Mouse (Mus musculus): ENCODE results near the gene Celsr2. TPM values are rescaled to one million over a fixed set of nuclear protein-coding genes. Genes with fewer than 3 reads are reported as not detected.
A peak's percentile ranks its signal among the peaks of the same experiment; 100 is the strongest.

Celsr2 gene
- polyA plus RNA-seq, 1 experiment: 4.0 TPM

DNA sequence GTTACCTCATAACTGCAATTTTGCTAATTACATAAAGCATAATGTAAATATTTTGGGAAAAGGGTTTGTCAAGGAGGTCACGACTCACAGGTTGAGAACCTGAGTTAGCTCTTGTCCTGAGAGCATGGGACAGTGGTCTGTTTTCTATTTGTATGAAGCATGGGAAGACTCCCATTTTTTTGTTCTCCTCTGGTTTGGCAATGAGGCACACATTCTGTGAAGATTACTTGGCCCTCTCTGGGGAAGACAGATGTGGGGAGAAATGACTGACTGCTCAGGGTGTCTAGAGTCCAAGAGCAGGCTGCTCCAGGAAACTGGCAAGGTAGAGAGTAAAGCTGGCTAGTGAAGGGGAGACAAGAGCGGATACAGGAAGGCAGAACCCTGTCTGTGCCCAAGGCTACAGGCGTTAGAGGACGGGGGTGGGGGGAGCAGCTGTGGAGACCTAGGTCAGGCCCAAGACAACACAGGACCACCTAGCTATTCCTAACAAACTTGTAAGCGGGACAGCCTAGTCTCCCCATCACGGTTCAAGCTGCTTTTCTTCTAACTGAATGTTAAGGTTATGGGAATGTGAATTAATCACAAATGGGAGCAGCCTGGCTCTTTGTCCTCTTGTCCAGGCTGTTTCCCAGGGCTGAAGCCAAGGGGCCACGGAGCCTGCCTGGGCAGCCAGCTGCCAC is 9.7 kb upstream of the Celsr2 start:
- H3K4me3 ChIP-seq (ENCODE audit: insufficient read depth, low read depth, low read length): no peak overlapping the region
- H3K4me1 ChIP-seq (ENCODE audit: control insufficient read depth, insufficient read depth, insufficient read length, low read length): no peaks in the 10 kb centered on the region
- no peak overlapping the region for H3K27ac ChIP-seq (replicated peaks; ENCODE audit: low read depth, low read length)

DNA sequence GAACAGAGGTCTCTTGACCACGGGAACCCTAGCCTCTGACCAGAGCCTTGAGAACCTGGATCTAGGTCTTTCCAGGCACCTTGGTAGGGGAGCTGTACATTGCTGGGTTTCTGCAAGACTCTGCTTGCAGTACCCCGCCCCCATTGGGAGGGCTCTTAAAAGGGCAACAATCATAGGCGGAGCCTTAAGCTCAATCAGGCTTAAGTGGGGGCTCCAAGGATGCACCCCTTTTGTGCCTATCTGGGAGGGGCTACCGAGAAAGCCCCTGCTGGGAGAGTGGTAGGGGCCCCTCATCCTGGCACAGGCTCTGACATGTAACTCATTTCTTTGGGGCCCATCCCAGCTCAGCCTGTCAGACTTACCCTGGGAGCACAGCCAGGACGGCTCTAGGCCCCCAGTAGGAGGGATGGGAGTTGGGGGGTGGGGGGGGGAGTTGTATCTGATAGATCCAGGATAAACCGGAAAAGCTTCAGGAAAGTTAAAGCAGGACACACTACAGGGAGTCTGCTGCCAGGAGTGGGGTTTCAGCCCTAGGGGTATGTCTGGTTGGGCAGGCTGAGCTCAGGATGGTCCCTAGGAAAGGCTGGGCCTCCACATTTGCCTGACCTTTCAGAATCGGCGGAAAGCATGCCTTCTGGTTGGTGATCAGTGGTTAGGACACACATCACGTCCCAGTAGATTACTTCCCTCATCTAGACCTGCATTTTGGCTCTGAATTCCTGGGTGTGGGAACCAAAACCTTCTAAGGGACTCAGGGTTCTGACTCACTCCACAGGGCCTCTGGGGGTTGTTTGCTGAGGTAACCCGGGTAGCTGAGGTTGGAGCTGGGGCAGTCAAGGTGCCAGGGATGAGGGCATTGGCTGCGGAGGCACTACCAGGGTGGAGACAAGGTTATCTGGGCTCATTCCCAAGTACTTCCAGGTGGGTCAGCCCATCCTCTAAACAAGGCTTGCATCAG is 8.8 kb upstream of the Celsr2 start:
- H3K4me3 ChIP-seq (ENCODE audit: insufficient read depth, low read depth, low read length): no peak overlapping the region
- H3K27ac ChIP-seq (replicated peaks; ENCODE audit: low read depth, low read length): no peak overlapping the region
- H3K4me1 ChIP-seq (ENCODE audit: control insufficient read depth, insufficient read depth, insufficient read length, low read length): no peaks in the 10 kb centered on the region

DNA sequence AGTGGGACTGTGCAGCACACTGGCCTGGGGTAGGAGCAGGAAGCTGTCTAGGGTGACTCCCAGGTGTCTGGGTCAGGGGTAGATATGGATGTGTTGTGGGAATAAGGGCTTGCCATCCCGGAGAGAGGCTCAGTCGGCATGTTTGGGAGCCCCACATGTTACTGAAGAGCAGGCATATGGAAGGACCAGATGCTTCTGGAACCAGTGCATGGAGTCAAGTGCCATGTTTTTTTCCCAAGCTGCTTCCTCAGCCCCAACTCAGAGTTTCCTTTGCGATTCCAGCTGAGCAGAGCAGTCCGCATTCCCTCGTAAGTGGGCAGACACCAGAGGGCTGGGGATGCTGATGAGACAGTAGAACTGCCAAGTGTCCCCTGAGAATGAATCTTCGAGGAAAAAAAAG is 7.7 kb upstream of the Celsr2 start:
- H3K4me3 ChIP-seq (ENCODE audit: insufficient read depth, low read depth, low read length): no peak overlapping the region
- no peak overlapping the region for H3K27ac ChIP-seq (replicated peaks; ENCODE audit: low read depth, low read length)
- H3K4me1 ChIP-seq (ENCODE audit: control insufficient read depth, insufficient read depth, insufficient read length, low read length): no peaks in the 10 kb centered on the region

DNA sequence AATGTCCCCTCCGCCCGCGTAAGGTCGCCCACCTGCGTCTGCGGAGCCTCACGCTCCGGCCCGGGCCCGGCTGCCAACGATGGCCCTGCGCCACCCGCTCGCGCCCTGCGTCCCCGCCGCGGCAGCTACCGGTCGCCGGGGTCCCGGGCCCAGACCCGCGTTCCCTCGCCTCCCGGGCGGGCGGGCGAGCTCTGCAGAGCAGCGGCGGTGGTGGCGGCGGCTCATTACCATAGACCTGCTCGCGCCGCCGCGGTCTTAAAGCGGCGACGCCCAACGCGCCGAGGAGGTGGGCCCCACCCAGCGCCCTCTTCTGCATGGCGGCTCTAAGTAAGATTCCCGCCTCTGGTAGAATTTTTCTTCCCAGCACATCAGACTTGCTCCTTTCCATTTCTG is 475 bp upstream of the Celsr2 start:
- Histone ChIP-seq H3K4me3 (ENCODE audit: insufficient read depth, low read depth, low read length) (peak overlapping the region; percentile 64), H3K27ac (replicated peaks; ENCODE audit: low read depth, low read length) (no peak overlapping the region), H3K4me1 (ENCODE audit: control insufficient read depth, insufficient read depth, insufficient read length, low read length) (no peaks in the 10 kb centered on the region; the same call in none of the 2 replicates)

DNA sequence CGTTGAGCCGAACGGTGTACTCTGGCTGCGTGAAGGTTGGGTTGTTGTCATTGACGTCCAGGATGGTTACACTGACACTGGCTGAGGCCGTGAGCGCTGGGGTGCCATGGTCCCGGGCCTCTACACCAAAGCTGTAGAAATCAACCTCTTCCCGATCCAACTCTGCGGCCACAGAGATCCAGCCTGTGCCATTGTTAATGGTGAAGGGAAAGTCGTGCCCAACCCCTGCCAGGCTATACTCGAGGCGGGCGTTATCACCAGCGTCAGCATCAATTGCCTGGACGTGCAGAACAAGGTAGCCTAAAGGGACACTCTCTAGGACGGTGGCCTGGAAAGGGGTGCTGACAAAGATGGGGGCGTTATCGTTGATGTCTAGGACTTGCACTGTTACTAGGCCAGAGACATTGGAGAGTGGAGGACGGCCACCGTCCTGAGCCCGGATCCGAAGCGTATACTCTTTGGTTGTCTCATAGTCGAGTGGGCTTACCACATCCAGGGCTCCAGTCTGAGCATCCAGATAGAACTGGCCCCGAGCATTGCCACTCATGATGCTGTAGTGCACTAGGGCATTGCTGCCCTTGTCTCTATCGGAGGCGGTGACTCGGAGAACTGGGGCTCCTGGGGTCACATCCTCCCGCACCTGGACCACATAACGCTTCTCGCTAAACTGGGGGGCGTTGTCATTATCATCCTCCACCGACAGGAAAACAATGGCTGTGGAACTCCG is 1.6 kb downstream of the Celsr2 start:
- H3K4me3 ChIP-seq (ENCODE audit: insufficient read depth, low read depth, low read length): no peak overlapping the region
- no peaks in the 10 kb centered on the region; the same call in none of the 2 replicates for H3K4me1 ChIP-seq (ENCODE audit: control insufficient read depth, insufficient read depth, insufficient read length, low read length)
- H3K27ac ChIP-seq (replicated peaks; ENCODE audit: low read depth, low read length): no peak overlapping the region

DNA sequence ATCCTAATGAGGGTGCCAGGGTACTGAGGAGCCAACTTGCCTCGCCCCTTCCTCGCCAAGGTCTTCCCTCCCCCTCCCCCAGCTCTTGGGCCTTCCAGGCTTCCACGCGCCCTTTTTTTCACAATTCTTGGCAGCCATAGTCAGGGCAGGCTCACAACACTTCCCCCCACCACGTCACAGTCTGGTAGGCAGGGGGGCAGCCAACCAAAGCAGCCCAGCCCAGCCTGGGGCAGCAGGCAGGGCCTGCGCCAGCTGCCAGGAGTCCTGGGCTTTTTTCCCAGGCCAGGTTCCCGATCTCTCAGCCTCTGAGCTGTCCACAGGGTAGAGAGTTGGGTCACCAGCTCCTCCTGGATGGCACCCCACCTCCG is 3.6 kb downstream of the Celsr2 start:
- no peak overlapping the region for H3K4me3 ChIP-seq (ENCODE audit: insufficient read depth, low read depth, low read length)
- H3K4me1 ChIP-seq (ENCODE audit: control insufficient read depth, insufficient read depth, insufficient read length, low read length): no peaks in the 10 kb centered on the region; the same call in 1 of the 2 replicates
- no peak overlapping the region for H3K27ac ChIP-seq (replicated peaks; ENCODE audit: low read depth, low read length)

DNA sequence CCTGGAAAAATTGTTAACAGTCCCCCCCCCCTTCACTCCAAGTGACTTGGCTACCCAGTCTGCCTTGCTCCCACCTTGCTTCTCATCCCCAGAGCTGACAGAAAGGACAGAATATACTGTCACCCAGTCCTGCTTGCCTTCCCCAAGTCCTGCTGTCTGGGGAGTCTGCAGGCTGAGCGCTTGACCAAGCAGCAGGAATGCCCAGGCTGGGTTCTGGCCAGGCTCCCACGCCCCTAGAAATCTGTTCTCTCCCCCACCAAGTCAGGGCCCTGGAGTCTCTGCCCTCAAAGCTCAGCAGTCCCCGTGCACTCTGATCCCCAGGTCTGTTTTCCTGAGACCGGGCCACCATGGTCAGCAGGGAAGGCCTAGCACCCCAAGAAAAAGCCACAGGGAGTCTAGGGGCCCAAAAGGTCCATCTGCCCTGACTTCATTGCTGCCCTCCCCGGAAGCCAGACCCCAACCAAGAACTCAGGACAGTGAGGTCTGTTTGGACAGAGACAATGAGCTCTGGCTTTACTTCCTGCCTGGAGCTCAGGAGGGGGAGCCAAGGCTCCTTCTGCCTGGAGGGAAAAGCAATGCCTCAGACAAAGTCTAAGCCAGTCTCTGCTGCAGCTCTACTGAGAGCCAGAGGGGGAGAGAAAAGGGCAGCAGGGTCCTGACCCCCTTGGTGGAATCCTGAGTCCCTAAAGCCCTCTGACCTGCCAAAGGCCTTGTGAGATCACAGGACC is 4.2 kb downstream of the Celsr2 start:
- Histone ChIP-seq H3K4me1 (ENCODE audit: control insufficient read depth, insufficient read depth, insufficient read length, low read length) (no peaks in the 10 kb centered on the region; the same call in 1 of the 2 replicates), H3K4me3 (ENCODE audit: insufficient read depth, low read depth, low read length) (no peak overlapping the region), H3K27ac (replicated peaks; ENCODE audit: low read depth, low read length) (no peak overlapping the region)

DNA sequence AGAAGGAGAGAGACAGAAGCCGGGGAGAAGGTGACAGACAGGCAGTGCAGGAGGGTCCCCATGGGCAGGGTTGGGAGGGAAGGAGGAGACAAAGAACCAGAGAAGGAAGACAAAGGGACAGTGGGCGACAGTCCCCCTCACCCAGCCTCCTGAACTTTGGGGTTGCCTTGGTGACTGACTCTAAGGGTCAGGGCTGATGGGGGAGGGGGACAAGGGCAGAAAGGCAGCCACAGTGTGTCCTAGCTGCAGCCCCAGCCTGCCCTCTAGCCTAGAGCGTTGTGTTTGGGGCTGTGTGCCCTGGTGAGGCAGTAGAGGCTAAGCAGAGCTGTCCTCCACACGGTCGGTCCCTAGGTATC is 5.0 kb downstream of the Celsr2 start:
- Histone ChIP-seq H3K4me1 (ENCODE audit: control insufficient read depth, insufficient read depth, insufficient read length, low read length) (no peaks in the 10 kb centered on the region; the same call in 1 of the 2 replicates), H3K27ac (replicated peaks; ENCODE audit: low read depth, low read length) (no peak overlapping the region), H3K4me3 (ENCODE audit: insufficient read depth, low read depth, low read length) (no peak overlapping the region)

DNA sequence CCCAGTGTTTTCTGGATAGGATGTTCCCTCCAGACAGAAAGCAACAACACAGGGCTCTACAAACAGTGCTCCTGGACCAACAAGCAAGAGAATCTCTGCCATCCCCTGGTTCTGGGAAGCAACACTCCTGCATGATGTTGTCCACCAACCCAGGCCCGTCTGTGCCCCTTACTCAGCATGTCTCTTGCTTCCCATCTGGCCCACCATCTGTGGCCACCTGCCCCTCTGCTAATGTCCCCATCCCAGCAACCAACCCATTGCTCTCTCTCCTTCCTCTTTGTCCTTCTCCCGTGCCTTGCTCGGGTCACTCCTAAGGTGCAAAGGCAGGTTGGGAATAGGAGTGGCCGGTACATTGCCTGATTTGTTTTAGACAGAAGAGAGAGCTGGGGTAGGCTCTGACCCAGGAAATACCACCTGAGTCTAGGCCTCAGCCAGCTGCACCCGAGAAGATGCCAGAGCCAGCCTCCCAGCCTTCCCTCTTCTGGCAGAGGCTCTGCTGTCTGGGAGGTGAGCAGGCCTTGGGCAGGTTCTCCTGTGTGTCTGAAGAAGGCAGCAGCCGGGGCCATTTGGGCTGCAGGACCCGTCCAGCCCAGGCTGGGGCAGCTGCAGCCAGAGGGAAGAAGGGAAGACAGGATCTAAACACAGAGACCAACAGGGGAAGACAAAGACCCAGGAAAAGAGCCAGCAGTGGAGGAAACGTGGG is 5.5 kb downstream of the Celsr2 start:
- H3K4me1 ChIP-seq (ENCODE audit: control insufficient read depth, insufficient read depth, insufficient read length, low read length): no peaks in the 10 kb centered on the region
- no peak overlapping the region for H3K27ac ChIP-seq (replicated peaks; ENCODE audit: low read depth, low read length)
- no peak overlapping the region for H3K4me3 ChIP-seq (ENCODE audit: insufficient read depth, low read depth, low read length)

DNA sequence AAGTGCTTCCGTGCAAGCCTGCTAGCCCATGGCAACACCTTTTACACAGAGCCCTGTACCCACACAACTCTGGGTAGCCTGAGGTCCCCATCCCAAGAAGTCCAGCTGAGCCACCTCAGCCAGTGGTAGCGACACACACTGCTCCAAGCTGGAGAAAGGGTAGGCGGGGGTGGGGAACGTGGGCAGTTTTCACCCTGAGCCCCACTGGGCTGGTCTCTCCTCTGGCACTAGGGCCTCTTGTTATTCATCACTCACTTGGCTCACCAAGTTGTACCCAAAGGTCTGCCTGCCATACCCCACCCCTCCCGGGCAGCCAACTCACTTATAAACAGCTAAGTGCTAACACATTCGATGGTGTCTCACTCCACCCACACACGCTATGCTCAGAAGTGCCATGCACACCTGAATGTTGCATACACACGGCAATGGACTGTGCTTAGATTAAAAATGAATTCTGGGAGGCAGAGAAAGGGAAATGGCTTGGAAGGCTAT is 6.8 kb downstream of the Celsr2 start:
- H3K4me3 ChIP-seq (ENCODE audit: insufficient read depth, low read depth, low read length): no peak overlapping the region
- H3K27ac ChIP-seq (replicated peaks; ENCODE audit: low read depth, low read length): no peak overlapping the region
- no peaks in the 10 kb centered on the region for H3K4me1 ChIP-seq (ENCODE audit: control insufficient read depth, insufficient read depth, insufficient read length, low read length)

DNA sequence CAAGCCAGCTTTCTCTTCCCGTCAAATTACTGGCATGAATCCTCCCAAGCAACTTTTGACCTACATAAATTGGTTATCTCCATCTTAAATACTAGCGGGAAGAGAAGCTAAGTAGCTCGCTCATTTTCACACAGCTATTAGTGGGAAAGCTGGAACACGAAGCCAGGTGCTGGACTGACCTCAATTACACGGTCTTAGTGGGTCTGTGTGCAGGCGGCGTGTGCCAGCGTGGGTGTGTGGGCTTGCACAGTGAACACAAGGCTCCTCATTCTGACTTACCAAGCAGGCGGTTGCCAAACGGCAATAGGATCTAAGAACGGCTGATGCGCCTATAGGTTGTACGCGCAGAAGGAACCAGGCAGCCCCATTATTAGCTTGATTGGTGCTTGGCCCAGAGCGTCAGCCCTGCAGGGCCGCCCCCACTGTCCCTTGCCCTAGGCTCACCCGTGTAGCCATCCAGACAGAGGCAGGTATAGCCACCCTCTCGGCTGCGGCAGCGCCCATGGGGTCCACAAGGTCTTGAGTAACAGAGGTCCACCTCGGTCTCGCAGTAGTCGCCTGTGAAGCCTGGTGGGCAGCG is 9.0 kb downstream of the Celsr2 start:
- Histone ChIP-seq H3K4me3 (ENCODE audit: insufficient read depth, low read depth, low read length) (no peak overlapping the region), H3K4me1 (ENCODE audit: control insufficient read depth, insufficient read depth, insufficient read length, low read length) (no peaks in the 10 kb centered on the region), H3K27ac (replicated peaks; ENCODE audit: low read depth, low read length) (no peak overlapping the region)

DNA sequence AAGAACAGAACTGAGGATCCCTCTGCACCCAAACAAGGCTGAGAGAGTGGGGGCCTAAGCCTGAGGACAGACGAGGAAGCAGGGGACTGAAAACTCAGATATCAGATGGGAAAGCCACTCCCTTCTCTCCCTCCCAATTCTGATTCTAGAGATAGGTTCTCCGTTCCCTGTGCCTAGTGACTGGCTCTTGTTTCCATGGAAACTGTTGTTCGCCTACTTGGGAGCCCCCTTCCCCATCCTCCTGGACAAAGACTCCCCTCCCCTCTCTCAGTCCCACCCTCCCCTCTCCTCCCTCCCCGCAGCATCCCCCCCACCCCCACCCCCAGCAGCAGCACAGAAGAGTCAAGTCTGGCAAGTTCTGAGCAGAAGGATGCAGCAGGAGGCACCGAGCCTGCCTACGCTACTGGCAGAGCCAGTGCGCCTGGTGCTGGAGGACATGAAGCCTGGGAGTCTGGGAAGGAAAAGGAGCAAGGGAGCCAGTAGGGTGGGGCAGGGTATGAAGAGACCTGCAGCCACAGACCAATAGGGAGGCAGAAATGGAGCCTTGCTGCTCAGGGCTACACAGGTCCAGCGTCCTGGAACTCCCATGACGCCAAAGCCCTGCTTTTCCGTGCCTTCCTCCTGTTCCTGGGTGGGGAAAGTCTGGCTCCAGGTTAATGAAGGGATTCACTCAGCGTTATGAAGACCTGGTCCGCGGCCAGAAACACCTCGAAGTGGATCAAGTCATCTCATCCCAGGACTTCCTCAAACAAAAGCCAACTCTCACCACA is 9.6 kb downstream of the Celsr2 start:
- H3K4me3 ChIP-seq (ENCODE audit: insufficient read depth, low read depth, low read length): no peak overlapping the region
- H3K4me1 ChIP-seq (ENCODE audit: control insufficient read depth, insufficient read depth, insufficient read length, low read length): no peaks in the 10 kb centered on the region
- H3K27ac ChIP-seq (replicated peaks; ENCODE audit: low read depth, low read length): no peak overlapping the region

DNA sequence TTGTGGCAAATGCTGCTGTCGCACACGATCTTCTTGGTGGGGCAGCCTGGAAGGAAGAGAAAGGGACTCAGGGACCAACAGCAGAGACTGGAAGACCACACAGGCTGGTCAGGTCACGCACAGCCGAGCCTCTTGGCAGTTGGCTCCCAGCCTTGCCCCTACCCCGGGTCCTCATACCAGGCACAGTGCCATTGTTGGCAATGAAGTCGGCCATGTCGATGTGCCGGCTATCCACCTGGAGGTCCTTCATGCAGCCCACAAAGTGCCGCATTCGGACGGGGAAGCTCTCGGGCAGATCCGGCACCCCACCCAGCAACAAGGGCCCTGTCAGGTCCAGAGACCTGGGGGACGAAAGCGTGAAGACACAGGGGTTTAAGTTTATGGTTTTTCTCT is 12.8 kb downstream of the Celsr2 start:
- Histone ChIP-seq H3K4me1 (ENCODE audit: control insufficient read depth, insufficient read depth, insufficient read length, low read length) (no peaks in the 10 kb centered on the region), H3K27ac (replicated peaks; ENCODE audit: low read depth, low read length) (no peak overlapping the region), H3K4me3 (ENCODE audit: insufficient read depth, low read depth, low read length) (no peak overlapping the region)

All from brown adipose tissue, adult 24 weeks (tissue).